Mouse (Mus musculus): ENCODE data around the gene Pdlim4.
A peak's percentile ranks its signal among the peaks of the same experiment; 100 is the strongest.
"Not testable (repeated sequence)": the region's sequence is repeated elsewhere in the genome, so short reads cannot be mapped to it uniquely, and the experiment has no call there.

Pdlim4 gene

GRCm38 (mm10) chr11:54018893-54019732 is 49.7 kb downstream of the Pdlim4 start:
- peak; percentile 8 for DNase-seq (ENCODE audit: low read depth, low spot score)

DNA sequence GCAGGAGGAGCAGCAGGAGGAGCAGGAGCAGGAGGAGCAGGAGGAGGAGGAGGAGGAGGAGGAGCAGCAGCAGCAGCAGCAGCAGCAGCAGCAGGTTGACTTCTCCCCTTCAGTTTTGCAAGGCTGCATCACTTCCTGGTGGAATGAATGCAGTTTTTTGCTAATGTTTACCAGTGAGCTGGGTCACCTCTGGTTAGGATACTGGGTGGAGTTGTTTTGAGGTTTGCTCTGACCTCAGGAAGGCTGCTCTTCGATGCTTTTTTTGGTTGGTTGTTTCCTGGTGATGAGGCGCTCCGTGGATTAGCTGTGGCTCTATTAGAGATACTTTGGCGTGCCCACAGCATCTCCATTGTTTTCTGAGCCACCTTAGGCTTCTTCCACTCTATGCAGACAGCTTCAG is 51.2 kb downstream of the Pdlim4 start:
- peak; percentile 65 for DNase-seq (ENCODE audit: low read depth, low spot score)

GRCm38 (mm10) chr11:54016051-54016450 is 52.8 kb downstream of the Pdlim4 start:
- no peak for DNase-seq (ENCODE audit: low read depth, low spot score)

DNA sequence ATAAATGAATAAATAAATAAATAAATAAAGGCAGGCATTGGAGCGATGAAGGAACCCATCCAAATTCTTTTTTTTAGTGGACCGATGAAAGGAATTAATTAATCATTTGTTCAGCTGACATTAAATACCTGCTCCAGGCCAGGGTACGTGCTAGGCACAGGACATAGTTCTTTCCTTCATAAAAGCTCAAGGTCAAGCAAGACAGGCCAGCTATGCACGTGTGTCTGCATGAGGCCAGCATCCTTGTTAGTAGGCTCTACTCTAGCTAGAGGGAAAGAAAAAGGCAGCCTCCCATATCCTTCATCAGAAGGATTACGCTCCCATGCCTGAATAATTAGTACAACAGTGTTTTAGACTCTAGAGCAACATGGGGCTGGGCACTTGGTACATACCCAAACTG is 55.9 kb downstream of the Pdlim4 start:
- no peak for DNase-seq (ENCODE audit: low read depth, low spot score)

DNA sequence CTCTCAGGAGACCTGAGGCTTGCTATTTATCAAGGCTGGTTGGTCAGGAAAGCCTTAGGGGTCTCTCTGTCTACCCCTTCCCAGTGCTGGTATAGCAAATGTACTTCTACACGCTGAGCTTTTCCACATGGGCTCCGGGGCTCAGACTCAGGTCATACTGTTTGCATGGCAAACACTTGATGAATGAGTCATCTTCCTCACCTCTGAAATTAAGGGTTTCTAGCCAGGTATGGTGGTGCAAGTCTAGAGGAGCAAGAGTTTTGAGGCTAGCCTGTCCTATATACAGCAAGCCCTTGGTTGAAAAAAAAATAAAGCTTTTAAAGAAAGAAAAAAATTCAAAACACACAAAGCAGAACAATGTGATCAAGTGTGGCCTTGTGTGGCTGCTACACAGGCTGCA is 57.6 kb downstream of the Pdlim4 start:
- no peak for DNase-seq (ENCODE audit: low read depth, low spot score)

GRCm38 (mm10) chr11:54008416-54008920 is 60.3 kb downstream of the Pdlim4 start:
- no peak for DNase-seq (ENCODE audit: low read depth, low spot score)

DNA sequence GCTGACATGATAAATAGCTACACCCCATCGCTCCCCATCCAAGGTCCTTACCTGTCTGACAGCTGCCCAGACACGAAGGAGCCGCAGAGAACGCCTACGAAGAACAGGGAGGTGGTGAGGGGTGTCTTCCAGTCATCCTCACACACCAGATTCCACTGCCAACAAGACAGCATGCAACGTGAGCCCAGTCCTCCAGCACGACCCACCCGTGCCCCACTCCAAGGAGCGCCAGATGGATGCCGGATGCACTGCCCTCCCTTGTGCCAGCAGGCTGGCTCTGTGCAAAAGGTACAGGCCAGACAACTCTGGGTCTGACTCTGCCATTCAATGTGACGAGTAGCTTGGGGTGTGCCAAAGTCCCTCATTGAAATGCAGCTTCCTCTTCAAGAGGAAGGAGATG is 61.1 kb downstream of the Pdlim4 start:
- no peak for DNase-seq (ENCODE audit: low read depth, low spot score)

GRCm38 (mm10) chr11:54006901-54007300 is 61.9 kb downstream of the Pdlim4 start:
- DNase-seq (ENCODE audit: low read depth, low spot score), result no peak

DNA sequence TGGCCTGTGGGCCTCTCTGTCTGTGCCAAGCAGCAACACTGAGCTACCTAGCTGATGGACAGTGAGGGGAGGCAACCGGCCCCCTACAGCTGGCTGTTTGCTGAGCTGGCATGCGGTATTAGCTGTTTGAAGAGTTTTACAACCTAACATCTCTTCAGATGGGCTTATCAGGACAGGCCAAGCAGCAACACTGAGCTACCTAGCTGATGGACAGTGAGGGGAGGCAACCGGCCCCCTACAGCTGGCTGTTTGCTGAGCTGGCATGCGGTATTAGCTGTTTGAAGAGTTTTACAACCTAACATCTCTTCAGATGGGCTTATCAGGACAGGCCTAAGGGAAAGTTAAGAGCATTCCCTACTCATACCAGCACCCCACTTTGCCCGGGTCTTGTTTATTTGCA is 62.5 kb downstream of the Pdlim4 start:
- not testable (repeated sequence) for DNase-seq (ENCODE audit: low read depth, low spot score)

Measured in CD4-positive helper T cell, adult 2 months (primary cell).